Mouse (Mus musculus): Measurements from ENCODE around the gene Slc9a3r1. TPM values are rescaled to one million over a fixed set of nuclear protein-coding genes. Genes with fewer than 3 reads are reported as not detected.

Slc9a3r1 gene
- polyA plus RNA-seq, 1 experiment = 51.5 TPM

- no peak for TF ChIP-seq CTCF (IDR thresholded peaks at IDR 0.05; ENCODE audit: extremely low read depth, insufficient read depth, insufficient read length, insufficient replicate concordance)
- TF ChIP-seq POLR2A (IDR thresholded peaks at IDR 0.05; ENCODE audit: low read depth, low read length) = no peak
- Histone ChIP-seq H3K4me1 (ENCODE audit: control insufficient read depth, insufficient read depth, insufficient read length) (peaks cover 20% of the 10 kb centered on the region; the same call in 1 of the 2 replicates), H3K27me3 (ENCODE audit: control insufficient read depth, insufficient read depth, low read length) (no peaks in the 10 kb centered on the region), H3K27ac (ENCODE audit: insufficient read depth, low read length) (no peak overlapping the region), H3K4me3 (ENCODE audit: extremely low read depth, insufficient read depth, insufficient read length) (no peak overlapping the region), H3K36me3 (ENCODE audit: control insufficient read depth, insufficient read depth, low read length) (peaks cover 9% of the 10 kb centered on the region)
- 75% methylated on average over 8 of the region's 8 CpGs for WGBS
- no peak for DNase-seq (ENCODE audit: low read depth in 1 of 2, low spot score in 2 of 2)
Observed at GRCm38 (mm10) chr11:115167631-115168249, 4.6 kb downstream of the Slc9a3r1 start.

GRCm38 (mm10) chr11:115169430-115169829 lies 6.3 kb downstream of the Slc9a3r1 start:
- Histone ChIP-seq H3K4me3 (ENCODE audit: extremely low read depth, insufficient read depth, insufficient read length) (no peak overlapping the region), H3K36me3 (ENCODE audit: control insufficient read depth, insufficient read depth, low read length) (peaks cover 9% of the 10 kb centered on the region), H3K27ac (ENCODE audit: insufficient read depth, low read length) (no peak overlapping the region), H3K27me3 (ENCODE audit: control insufficient read depth, insufficient read depth, low read length) (no peaks in the 10 kb centered on the region), H3K4me1 (ENCODE audit: control insufficient read depth, insufficient read depth, insufficient read length) (peaks cover 34% of the 10 kb centered on the region; the same call in 1 of the 2 replicates)
- no peak for DNase-seq (ENCODE audit: low read depth in 1 of 2, low spot score in 2 of 2)
- no peak for TF ChIP-seq POLR2A (IDR thresholded peaks at IDR 0.05; ENCODE audit: low read depth, low read length)
- WGBS = 91% methylated on average over 4 of the region's 4 CpGs

- DNase-seq (ENCODE audit: low read depth in 1 of 2, low spot score in 2 of 2) = no peak
- no peak overlapping the region for H3K27ac ChIP-seq (ENCODE audit: insufficient read depth, low read length)
- 86% methylated on average over 8 of the region's 8 CpGs for WGBS
- no peak overlapping the region for H3K4me3 ChIP-seq (ENCODE audit: extremely low read depth, insufficient read depth, insufficient read length)
- no peak for TF ChIP-seq CTCF (IDR thresholded peaks at IDR 0.05; ENCODE audit: extremely low read depth, insufficient read depth, insufficient read length, insufficient replicate concordance)
- TF ChIP-seq POLR2A (IDR thresholded peaks at IDR 0.05; ENCODE audit: low read depth, low read length) = no peak
- no peaks in the 10 kb centered on the region for H3K27me3 ChIP-seq (ENCODE audit: control insufficient read depth, insufficient read depth, low read length)
- H3K4me1 ChIP-seq (ENCODE audit: control insufficient read depth, insufficient read depth, insufficient read length) = peaks cover 26% of the 10 kb centered on the region; the same call in 1 of the 2 replicates
- peaks cover 13% of the 10 kb centered on the region for H3K36me3 ChIP-seq (ENCODE audit: control insufficient read depth, insufficient read depth, low read length)
Observed at GRCm38 (mm10) chr11:115171125-115171524, 8.0 kb downstream of the Slc9a3r1 start.

GRCm38 (mm10) chr11:115172825-115173287 lies 9.7 kb downstream of the Slc9a3r1 start:
- DNase-seq (ENCODE audit: low read depth in 1 of 2, low spot score in 2 of 2) = no peak

GRCm38 (mm10) chr11:115173549-115174339 lies 10.6 kb downstream of the Slc9a3r1 start:
- no peak for TF ChIP-seq POLR2A (IDR thresholded peaks at IDR 0.05; ENCODE audit: low read depth, low read length)
- no peak for TF ChIP-seq CTCF (IDR thresholded peaks at IDR 0.05; ENCODE audit: extremely low read depth, insufficient read depth, insufficient read length, insufficient replicate concordance)
- no peak for DNase-seq (ENCODE audit: low read depth in 1 of 2, low spot score in 2 of 2)
- Histone ChIP-seq H3K36me3 (ENCODE audit: control insufficient read depth, insufficient read depth, low read length) (peaks cover 28% of the 10 kb centered on the region), H3K27ac (ENCODE audit: insufficient read depth, low read length) (no peak overlapping the region), H3K4me3 (ENCODE audit: extremely low read depth, insufficient read depth, insufficient read length) (no peak overlapping the region), H3K4me1 (ENCODE audit: control insufficient read depth, insufficient read depth, insufficient read length) (peaks cover 25% of the 10 kb centered on the region; the same call in 1 of the 2 replicates), H3K27me3 (ENCODE audit: control insufficient read depth, insufficient read depth, low read length) (no peaks in the 10 kb centered on the region)
- WGBS = 23% methylated on average over 16 of the region's 16 CpGs

More at GRCm38 (mm10) chr11:115172825-115173287, 9.7 kb downstream of the Slc9a3r1 start:
- no peak overlapping the region for H3K4me3 ChIP-seq (ENCODE audit: extremely low read depth, insufficient read depth, insufficient read length)
- H3K4me1 ChIP-seq (ENCODE audit: control insufficient read depth, insufficient read depth, insufficient read length) = peaks cover 25% of the 10 kb centered on the region; the same call in 1 of the 2 replicates
- H3K27ac ChIP-seq (ENCODE audit: insufficient read depth, low read length) = no peak overlapping the region
- H3K27me3 ChIP-seq (ENCODE audit: control insufficient read depth, insufficient read depth, low read length) = no peaks in the 10 kb centered on the region
- WGBS = 55% methylated on average over 4 of the region's 4 CpGs
- H3K36me3 ChIP-seq (ENCODE audit: control insufficient read depth, insufficient read depth, low read length) = peaks cover 30% of the 10 kb centered on the region
- TF ChIP-seq POLR2A (IDR thresholded peaks at IDR 0.05; ENCODE audit: low read depth, low read length) (no peak), CTCF (IDR thresholded peaks at IDR 0.05; ENCODE audit: extremely low read depth, insufficient read depth, insufficient read length, insufficient replicate concordance) (no peak)

- Histone ChIP-seq H3K4me1 (ENCODE audit: control insufficient read depth, insufficient read depth, insufficient read length) (peaks cover 21% of the 10 kb centered on the region; the same call in 1 of the 2 replicates), H3K27ac (ENCODE audit: insufficient read depth, low read length) (no peak overlapping the region), H3K27me3 (ENCODE audit: control insufficient read depth, insufficient read depth, low read length) (no peaks in the 10 kb centered on the region), H3K36me3 (ENCODE audit: control insufficient read depth, insufficient read depth, low read length) (peaks cover 47% of the 10 kb centered on the region), H3K4me3 (ENCODE audit: extremely low read depth, insufficient read depth, insufficient read length) (no peak overlapping the region)
- TF ChIP-seq POLR2A (IDR thresholded peaks at IDR 0.05; ENCODE audit: low read depth, low read length) (no peak), CTCF (IDR thresholded peaks at IDR 0.05; ENCODE audit: extremely low read depth, insufficient read depth, insufficient read length, insufficient replicate concordance) (no peak)
- WGBS = 91% methylated on average over 24 of the region's 24 CpGs
- DNase-seq (ENCODE audit: low read depth in 1 of 2, low spot score in 2 of 2) = no peak
Observed at GRCm38 (mm10) chr11:115176399-115177190, 13.5 kb downstream of the Slc9a3r1 start.

All from spleen, adult 2 months (tissue).